Mouse (Mus musculus): ENCODE data around the gene Capn15.

- no peak for TF ChIP-seq CTCF (IDR thresholded peaks at IDR 0.05; ENCODE audit: low read depth, low read length)
- TF ChIP-seq GATA1 (IDR thresholded peaks at IDR 0.05; ENCODE audit: borderline replicate concordance, low read length) = no peak
- TF ChIP-seq POLR2AphosphoS5 (IDR thresholded peaks at IDR 0.05; ENCODE audit: insufficient replicate concordance, low read depth, low read length) = no peak
These were observed 31.4 kb upstream of the Capn15 start for GRCm38 (mm10) chr17:26017021-26017420.

Data from G1E (cell line).